Mouse (Mus musculus) C2C12 (cell line): ENCODE results near the gene Cxcr2.

Experiments
- CTCF ChIP-seq: IDR thresholded peaks from one replicate; pipeline ENCODE4 v1.5.1; 2011; ENCODE audit not compliant: control insufficient read depth, insufficient read depth, insufficient read length
- MAX ChIP-seq: IDR thresholded peaks from one replicate; pipeline ENCODE4 v1.6.1; 2011; ENCODE audit warnings: mild to moderate bottlenecking, control low read depth

GRCm38 (mm10) chr1:74155435-74156012 lies 1.7 kb downstream of the Cxcr2 start:
- TF ChIP-seq CTCF = no peak
- TF ChIP-seq MAX = no peak
